Comparison of ENCODE assay signal across 18 mouse cellular contexts in genomic region chr17:30848804-30849203, GRCm38 (mm10). TPM values are rescaled to one million over a fixed set of nuclear protein-coding genes. Genes with fewer than 3 reads are reported as not detected.
"Had no signal": no experiment of that assay in that cellular context is flagged by ENCODE, and none has a peak within 500 bp of the region (broad histone marks: within the 10 kb centered on the region; RNA-seq: fewer than 3 reads in every experiment).

No protein-coding gene starts in this region.

- ATAC-seq: midbrain, embryonic 15.5 days had no signal

- H3K27me3 ChIP-seq: midbrain, embryonic 12.5 days; midbrain, embryonic 15.5 days; neural tube, embryonic 12.5 days; stomach, embryonic 15.5 days had no signal

- H3K9me3 ChIP-seq: midbrain, embryonic 10.5 days; midbrain, embryonic 12.5 days; midbrain, embryonic 15.5 days; neural tube, embryonic 12.5 days; stomach, embryonic 15.5 days had no signal

- DNase-seq: lung, adult 18-20 months; lung, embryonic 14.5 days; lung, postnatal 10 days; lung, postnatal 4 days; right cerebral cortex, postnatal 14 days; thymus, adult 2 months; thymus, postnatal 25 days; thymus, postnatal 4 days had no signal

- H3K9ac ChIP-seq: lung, embryonic 14.5 days; midbrain, embryonic 12.5 days; midbrain, embryonic 15.5 days; neural tube, embryonic 12.5 days; stomach, embryonic 15.5 days had no signal

- H3K4me1 ChIP-seq: midbrain, embryonic 10.5 days; midbrain, embryonic 12.5 days; midbrain, embryonic 15.5 days; neural tube, embryonic 12.5 days; stomach, embryonic 15.5 days had no signal

- H3K4me3 ChIP-seq: midbrain, embryonic 10.5 days; midbrain, embryonic 12.5 days; midbrain, embryonic 15.5 days; neural tube, embryonic 12.5 days; stomach, embryonic 15.5 days had no signal

- H3K36me3 ChIP-seq: midbrain, embryonic 10.5 days; midbrain, embryonic 12.5 days; midbrain, embryonic 15.5 days; neural tube, embryonic 12.5 days; stomach, embryonic 15.5 days had no signal

- H3K27ac ChIP-seq: midbrain, embryonic 10.5 days; midbrain, embryonic 12.5 days; midbrain, embryonic 15.5 days; neural tube, embryonic 12.5 days; stomach, embryonic 15.5 days; stomach, postnatal 0 days had no signal

- H3K4me2 ChIP-seq: lung, embryonic 14.5 days; midbrain, embryonic 12.5 days; midbrain, embryonic 15.5 days; neural tube, embryonic 12.5 days; stomach, embryonic 15.5 days had no signal

RNA-seq across cellular contexts. Expression of gene Glp1r, which starts 52.8 kb away (rescaled TPM):
- total RNA-seq: megakaryocyte-erythroid progenitor cell, adult 5-6 weeks; monocyte, adult 5-6 weeks; neutrophil, adult 5-6 weeks had no signal
- polyA plus RNA-seq: liver, embryonic 16.5 days; midbrain, embryonic 10.5 days had no signal
